Mouse (Mus musculus) ES-Bruce4 (cell line): ENCODE data around the gene Asap3. TPM values are rescaled to one million over a fixed set of nuclear protein-coding genes. Genes with fewer than 3 reads are reported as not detected.
A peak's percentile ranks its signal among the peaks of the same experiment; 100 is the strongest.

Experiments used
- H3K27ac ChIP-seq: 2 replicates; pipeline ENCODE4 v1.5.1; 2012; ENCODE audit warnings: low read length, inconsistent platforms; ENCODE audit not compliant: insufficient read depth
- H3K27me3 ChIP-seq: 2 replicates; pipeline ENCODE4 v1.6.1; 2012; ENCODE audit warnings: mild to moderate bottlenecking, low read length, inconsistent platforms; ENCODE audit not compliant: control insufficient read depth, poor library complexity, insufficient read depth, severe bottlenecking
- H3K36me3 ChIP-seq: 2 replicates; pipeline ENCODE4 v1.6.1; 2012; ENCODE audit warnings: inconsistent platforms, mild to moderate bottlenecking, low read length, moderate library complexity; ENCODE audit not compliant: control insufficient read depth, poor library complexity, insufficient read depth, severe bottlenecking
- H3K4me1 ChIP-seq: one replicate; pipeline ENCODE4 v1.8.1; 2011; ENCODE audit warnings: low read length; ENCODE audit not compliant: control insufficient read depth, insufficient read depth
- H3K4me3 ChIP-seq: 2 replicates; pipeline ENCODE4 v1.5.1; 2011; ENCODE audit warnings: low read depth, mild to moderate bottlenecking, low read length
- H3K9ac ChIP-seq: 2 replicates; pipeline ENCODE4 v1.6.1; 2012; ENCODE audit warnings: low read depth, mild to moderate bottlenecking, inconsistent platforms; ENCODE audit not compliant: poor library complexity, severe bottlenecking
- H3K9me3 ChIP-seq: replicated peaks from 2 replicates; pipeline ENCODE4 v1.6.1; 2012; ENCODE audit warnings: mild to moderate bottlenecking, low read length, inconsistent platforms; ENCODE audit not compliant: control insufficient read depth, poor library complexity, insufficient read depth, severe bottlenecking
- CTCF ChIP-seq: IDR thresholded peaks from one replicate; pipeline ENCODE4 v1.8.1; 2011; ENCODE audit warnings: low read depth, low read length
- EP300 ChIP-seq: IDR thresholded peaks from 2 replicates; pipeline ENCODE4 v1.6.1; 2011; ENCODE audit warnings: low read depth, low read length; ENCODE audit not compliant: insufficient read depth
- POLR2A ChIP-seq: IDR thresholded peaks from one replicate; pipeline ENCODE4 v1.8.1; 2011; ENCODE audit warnings: low read length; ENCODE audit not compliant: insufficient read depth
- polyA plus RNA-seq: library from polyadenylated mRNA; stranded (reverse); fragments of >200 nt; gene quantifications from 2 replicates; pipeline ENCODE4 v1.2.4, GENCODE M21; 2011; ENCODE audit warnings: low read depth; ENCODE audit not compliant: missing spikeins, insufficient read depth, insufficient read length

Asap3 gene
- polyA plus RNA-seq, 1 experiment, result 7.2 TPM

DNA sequence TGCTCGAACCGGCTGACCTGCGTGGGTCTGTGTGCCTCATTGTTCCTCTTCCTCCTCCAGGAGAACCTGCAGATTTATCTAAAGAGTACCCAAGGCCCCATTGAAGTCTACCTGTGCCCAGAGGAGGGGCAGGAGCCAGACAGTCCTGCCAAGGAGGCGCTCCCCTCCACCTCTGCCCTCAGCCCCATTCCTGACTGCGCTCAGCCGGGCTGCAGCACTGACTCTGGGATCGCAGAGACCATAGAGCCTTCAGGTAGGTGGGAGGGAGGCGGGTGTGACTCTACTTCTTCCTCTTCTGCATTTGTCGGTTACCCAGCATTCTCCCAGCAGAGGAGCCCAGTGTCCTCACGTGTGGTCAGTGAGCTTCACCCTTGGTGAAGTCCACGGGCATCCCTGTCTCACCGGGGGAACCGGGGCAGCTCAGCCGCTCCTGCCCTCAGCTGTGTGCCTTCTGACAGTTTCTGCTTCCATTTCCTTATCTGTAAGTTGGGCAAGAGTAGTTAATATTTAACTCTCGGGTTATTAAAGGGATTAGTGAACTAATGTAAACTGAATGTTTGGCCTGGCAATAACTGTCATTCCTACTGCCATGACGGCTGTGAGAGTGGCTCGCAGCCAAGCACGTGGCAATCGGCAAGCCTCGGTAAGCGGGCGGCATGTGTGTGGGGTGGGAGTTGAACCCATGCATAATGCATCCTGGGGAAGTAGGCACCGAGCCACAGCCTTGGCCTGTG is 19.3 kb upstream of the Asap3 start:
- Histone ChIP-seq H3K4me3 (no peak overlapping the region), H3K9me3 (no peaks in the 10 kb centered on the region), H3K4me1 (no peaks in the 10 kb centered on the region), H3K27me3 (no peaks in the 10 kb centered on the region), H3K36me3 (no peaks in the 10 kb centered on the region), H3K9ac (no peak overlapping the region), H3K27ac (no peak overlapping the region)
- TF ChIP-seq CTCF (no peak), POLR2A (no peak), EP300 (no peak)

DNA sequence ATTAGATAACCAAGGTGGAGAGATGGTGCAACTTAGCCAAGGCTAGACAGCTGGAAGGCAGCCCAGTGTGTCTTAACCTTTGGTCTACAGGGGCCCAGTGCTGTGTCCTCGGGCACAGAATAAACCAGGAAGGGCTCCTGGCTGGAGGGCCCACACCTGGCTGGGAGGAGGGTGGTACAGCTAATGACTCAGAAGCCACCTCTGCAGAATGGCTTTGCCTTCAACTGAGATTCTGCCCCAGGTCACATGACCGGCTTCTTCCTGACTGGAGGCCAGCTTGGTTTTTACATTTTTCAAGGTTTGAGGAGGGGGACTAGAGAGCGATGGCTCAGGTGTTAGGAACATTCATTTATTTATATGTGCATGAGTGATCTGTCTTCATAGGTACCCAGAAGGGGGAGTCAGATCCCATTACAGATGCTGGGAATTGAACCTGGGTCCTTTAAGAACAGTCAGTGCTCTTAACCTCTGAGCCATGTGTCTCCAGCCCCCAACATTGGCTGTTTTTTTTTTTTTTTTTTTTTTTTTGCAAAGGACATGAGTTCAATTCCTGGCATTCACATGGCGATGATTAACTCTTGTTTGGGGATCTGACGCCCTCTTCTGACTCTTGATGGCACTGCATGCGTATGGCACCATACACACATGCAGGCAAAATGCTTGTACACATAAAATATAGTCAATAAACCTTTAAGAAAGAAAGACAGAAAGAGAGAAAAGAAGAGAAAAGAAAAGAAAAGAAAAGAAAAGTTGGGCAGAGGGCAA is 17.0 kb upstream of the Asap3 start:
- no peaks in the 10 kb centered on the region for H3K27me3 ChIP-seq
- TF ChIP-seq POLR2A (no peak), CTCF (peak; percentile 2), EP300 (no peak)
- H3K27ac ChIP-seq, result no peak overlapping the region
- H3K36me3 ChIP-seq, result no peaks in the 10 kb centered on the region
- peaks cover 2% of the 10 kb centered on the region for H3K4me1 ChIP-seq
- no peaks in the 10 kb centered on the region for H3K9me3 ChIP-seq
- no peak overlapping the region for H3K4me3 ChIP-seq
- H3K9ac ChIP-seq, result no peak overlapping the region

DNA sequence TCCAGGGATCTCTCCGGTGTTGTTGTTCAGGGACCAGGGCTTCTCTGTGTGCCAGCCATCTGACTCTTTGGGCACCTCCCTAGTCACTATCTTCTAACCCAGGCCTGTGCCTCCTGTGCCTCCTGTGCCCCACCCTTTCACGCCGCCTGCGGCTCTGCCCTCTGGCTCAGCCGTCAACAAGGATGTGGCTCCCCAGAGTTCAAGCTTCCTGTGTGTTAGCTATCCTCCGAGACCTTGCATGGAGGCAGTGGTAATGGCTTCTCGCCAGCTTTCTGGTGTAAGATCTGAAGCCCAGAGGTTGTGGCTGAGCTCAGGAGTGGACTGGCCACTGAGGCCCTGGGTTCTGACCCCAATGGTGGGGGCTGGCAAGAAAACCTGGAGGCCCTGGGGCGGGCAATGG is 16.3 kb upstream of the Asap3 start:
- no peaks in the 10 kb centered on the region for H3K36me3 ChIP-seq
- H3K9me3 ChIP-seq, result no peaks in the 10 kb centered on the region
- no peak overlapping the region for H3K27ac ChIP-seq
- H3K9ac ChIP-seq, result no peak overlapping the region
- H3K4me3 ChIP-seq, result no peak overlapping the region
- H3K4me1 ChIP-seq, result peaks cover 2% of the 10 kb centered on the region
- no peaks in the 10 kb centered on the region for H3K27me3 ChIP-seq
- no peak for TF ChIP-seq POLR2A
- no peak for TF ChIP-seq CTCF
- no peak for TF ChIP-seq EP300

DNA sequence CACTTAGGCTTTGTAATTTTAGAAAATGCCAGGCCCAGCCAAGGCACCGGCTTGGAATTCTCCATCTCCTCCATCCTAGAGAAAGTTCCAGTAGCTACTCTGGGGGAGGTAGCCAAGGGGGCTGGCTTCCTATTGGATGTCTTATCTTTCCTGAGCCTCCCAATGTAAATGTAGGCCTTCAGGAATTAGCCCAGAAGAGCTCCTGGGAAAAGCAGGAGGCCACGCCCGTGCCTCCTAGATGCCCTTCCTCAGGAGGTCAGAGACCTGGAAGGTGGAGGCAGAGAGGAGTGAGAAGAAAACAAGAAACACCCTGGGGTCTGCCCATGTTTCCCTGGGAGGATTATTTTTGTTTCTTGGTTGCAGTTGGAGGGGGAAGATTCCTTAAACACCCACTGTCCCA is 12.6 kb upstream of the Asap3 start:
- H3K27ac ChIP-seq, result 0 out of 2 replicates have a peak overlapping the region, but pooled peaks have one; percentile 11
- H3K36me3 ChIP-seq, result no peaks in the 10 kb centered on the region
- H3K4me1 ChIP-seq, result peaks cover 2% of the 10 kb centered on the region
- no peak overlapping the region; the same call in 1 of the 2 replicates for H3K9ac ChIP-seq
- H3K27me3 ChIP-seq, result no peaks in the 10 kb centered on the region
- no peak overlapping the region for H3K4me3 ChIP-seq
- H3K9me3 ChIP-seq, result no peaks in the 10 kb centered on the region
- TF ChIP-seq EP300 (no peak), CTCF (no peak), POLR2A (no peak)

DNA sequence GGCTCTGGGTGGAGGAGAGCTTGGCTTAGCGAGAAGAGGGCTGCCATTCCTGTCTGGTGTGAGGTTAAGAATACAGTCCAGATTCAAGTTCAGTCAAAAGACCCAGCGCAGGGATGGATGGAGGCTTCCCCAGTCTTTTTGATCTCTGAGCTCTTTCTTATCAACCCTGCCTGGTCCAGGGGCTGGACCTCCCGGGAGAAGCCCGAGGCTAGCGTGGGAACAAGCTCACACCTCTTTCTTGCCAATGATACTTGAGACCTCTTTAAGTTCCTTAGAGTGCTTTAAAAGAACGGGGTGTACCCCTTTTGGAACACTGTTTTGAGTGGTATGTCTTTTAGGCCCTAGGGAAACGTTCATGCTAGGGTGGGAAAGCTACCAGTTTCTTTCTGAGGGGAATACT is 11.1 kb upstream of the Asap3 start:
- Histone ChIP-seq H3K4me1 (peaks cover 2% of the 10 kb centered on the region), H3K9ac (no peak overlapping the region), H3K36me3 (no peaks in the 10 kb centered on the region), H3K27ac (no peak overlapping the region), H3K4me3 (no peak overlapping the region), H3K9me3 (no peaks in the 10 kb centered on the region), H3K27me3 (no peaks in the 10 kb centered on the region)
- TF ChIP-seq POLR2A, result no peak
- no peak for TF ChIP-seq CTCF
- TF ChIP-seq EP300, result no peak

DNA sequence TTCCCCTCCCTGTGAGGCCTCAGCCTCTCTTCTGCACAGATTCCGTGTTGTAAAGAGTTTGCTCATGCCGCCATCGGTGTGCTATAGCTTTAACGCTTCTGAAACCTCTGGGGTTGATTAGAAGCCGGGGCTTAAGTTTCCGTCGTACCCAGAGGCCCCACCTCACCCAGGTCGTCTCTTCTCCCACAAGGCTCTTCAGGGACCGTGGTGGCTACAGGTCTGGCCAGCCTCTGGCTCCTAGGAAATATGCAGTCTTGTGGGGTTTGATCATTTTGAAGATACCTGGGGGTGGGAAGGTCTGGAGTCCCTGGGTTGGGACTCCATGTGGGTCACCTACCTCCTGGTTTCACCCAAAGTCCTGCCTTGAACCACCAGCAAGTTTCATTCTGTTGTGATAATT is 10.5 kb upstream of the Asap3 start:
- Histone ChIP-seq H3K27ac (no peak overlapping the region), H3K4me1 (peaks cover 2% of the 10 kb centered on the region), H3K4me3 (no peak overlapping the region), H3K27me3 (no peaks in the 10 kb centered on the region), H3K9ac (no peak overlapping the region), H3K9me3 (no peaks in the 10 kb centered on the region), H3K36me3 (no peaks in the 10 kb centered on the region)
- TF ChIP-seq CTCF (no peak), EP300 (no peak), POLR2A (no peak)
